Comparison of ENCODE assay signal across 10 mouse cellular contexts in genomic region chr2:158666071-158666800, GRCm38 (mm10). TPM values are rescaled to one million over a fixed set of nuclear protein-coding genes. Genes with fewer than 3 reads are reported as not detected.
DNase-seq lines count a peak whose midpoint lies in the region; ATAC-seq and TF ChIP-seq lines count a peak whose summit lies in the region.
"Had no signal": no experiment of that assay in that cellular context is flagged by ENCODE, and none has a peak within 500 bp of the region (broad histone marks: within the 10 kb centered on the region; RNA-seq: fewer than 3 reads in every experiment).

No protein-coding gene starts in this region.

- no peak overlapping the region for H3K9ac ChIP-seq in heart, embryonic 12.5 days
- H3K9ac ChIP-seq in heart, embryonic 11.5 days (ENCODE audit: low read depth, low read length), result no peak overlapping the region
- no peak overlapping the region for H3K9ac ChIP-seq in midbrain, postnatal 0 days (replicated peaks; ENCODE audit: low read length, poor library complexity, severe bottlenecking)

- no peak for TF ChIP-seq CTCF in midbrain, postnatal 0 days (IDR thresholded peaks at IDR 0.05)

- no peak overlapping the region for H3K4me3 ChIP-seq in heart, embryonic 12.5 days
- no peak overlapping the region for H3K4me3 ChIP-seq in heart, embryonic 11.5 days (ENCODE audit: low read depth, low read length)
- peak overlapping the region; percentile 79; the same call in 1 of the 2 replicates for H3K4me3 ChIP-seq in midbrain, postnatal 0 days (ENCODE audit: low read depth, low read length)

- H3K27me3 ChIP-seq in heart, embryonic 12.5 days (replicated peaks), result peaks cover 52% of the 10 kb centered on the region
- H3K27me3 ChIP-seq in heart, embryonic 11.5 days (ENCODE audit: control insufficient read depth, insufficient read depth, low read length), result peaks cover 35% of the 10 kb centered on the region
- no peaks in the 10 kb centered on the region for H3K27me3 ChIP-seq in midbrain, postnatal 0 days (ENCODE audit: insufficient read depth, low read length)

- H3K4me1 ChIP-seq in heart, embryonic 12.5 days (replicated peaks), result peaks cover 45% of the 10 kb centered on the region
- peaks cover 11% of the 10 kb centered on the region for H3K4me1 ChIP-seq in heart, embryonic 11.5 days (ENCODE audit: control insufficient read depth, insufficient read depth, low read length)
- H3K4me1 ChIP-seq in midbrain, postnatal 0 days (ENCODE audit: insufficient read depth, low read length), result peaks cover 21% of the 10 kb centered on the region

- peak overlapping the region; percentile 93; the same call in 1 of the 2 replicates for H3K4me2 ChIP-seq in heart, embryonic 12.5 days
- H3K4me2 ChIP-seq in heart, embryonic 11.5 days, result no peak overlapping the region; the same call in 1 of the 2 replicates
- peak overlapping the region; percentile 82 for H3K4me2 ChIP-seq in midbrain, postnatal 0 days (ENCODE audit: low read depth, low read length, poor library complexity, severe bottlenecking)

- H3K27ac ChIP-seq in heart, embryonic 12.5 days (ENCODE audit: poor library complexity, severe bottlenecking), result no peak overlapping the region; the same call in 1 of the 2 replicates
- no peak overlapping the region for H3K27ac ChIP-seq in heart, embryonic 11.5 days (ENCODE audit: low read depth, low read length)
- peak overlapping the region; percentile 74 for H3K27ac ChIP-seq in midbrain, postnatal 0 days (ENCODE audit: low read depth, low read length)

- 34% methylated on average over 13 of the region's 13 CpGs for WGBS in heart, embryonic 12.5 days
- 33% methylated on average over 13 of the region's 13 CpGs for WGBS in heart, embryonic 11.5 days (ENCODE audit: insufficient replicate concordance)
- 36% methylated on average over 13 of the region's 13 CpGs for WGBS in midbrain, postnatal 0 days

- no peaks in the 10 kb centered on the region for H3K36me3 ChIP-seq in heart, embryonic 12.5 days
- H3K36me3 ChIP-seq in heart, embryonic 11.5 days (ENCODE audit: control insufficient read depth, insufficient read depth, low read length), result no peaks in the 10 kb centered on the region
- H3K36me3 ChIP-seq in midbrain, postnatal 0 days (ENCODE audit: insufficient read depth, low read length), result no peaks in the 10 kb centered on the region
- H3K36me3 ChIP-seq: G1E had no signal

- intact Hi-C loops in gastrocnemius, postnatal 36 days (cut with DNase I), result loop anchor here (5.0 kb wide), 1 partner anchor 76 kb away; no protein-coding TSS in a partner anchor

- DNase-seq in midbrain, postnatal 0 days (ENCODE audit: low spot score), result no peak
- DNase-seq in gastrocnemius, postnatal 10 days, result no peak
- no peak for DNase-seq in cerebellum, postnatal 36 days
- DNase-seq in gastrocnemius, postnatal 36 days, result no peak

- ATAC-seq in heart, embryonic 12.5 days (ENCODE audit: insufficient number of reproducible peaks, low FRiP score), result no peak
- ATAC-seq in heart, embryonic 11.5 days (replicated peaks; ENCODE audit: insufficient number of reproducible peaks, low FRiP score, low TSS enrichment), result no peak
- peak; percentile 70 for ATAC-seq in activated CD4-positive, CD25-positive, alpha-beta regulatory T cell, adult 4 months
- peak; percentile 73 for ATAC-seq in inflammation-experienced regulatory T-cells, adult 6 months
- ATAC-seq in midbrain, postnatal 0 days (ENCODE audit: low FRiP score), result no peak

- H3K9me3 ChIP-seq in heart, embryonic 12.5 days (replicated peaks), result no peaks in the 10 kb centered on the region
- H3K9me3 ChIP-seq in heart, embryonic 11.5 days (replicated peaks; ENCODE audit: control insufficient read depth, low read length), result no peaks in the 10 kb centered on the region
- no peaks in the 10 kb centered on the region for H3K9me3 ChIP-seq in midbrain, postnatal 0 days (ENCODE audit: low read length)
- H3K9me3 ChIP-seq: G1E had no signal

RNA-seq across cellular contexts. Expression of gene Ppp1r16b, which starts 1.0 kb away (rescaled TPM):
- polyA plus RNA-seq in heart, embryonic 12.5 days (2016; fragmentation: Nextera tagmentation; extraction: Ambion mirVana), result 4.0 and 4.6 TPM in 2 replicates
- 4.5 TPM in 2 replicates for polyA plus RNA-seq in heart, embryonic 11.5 days (2014; fragmentation: Nextera tagmentation; extraction: Ambion mirVana)
- 100 to 1,000 TPM; 100 to 110 TPM for polyA plus RNA-seq in activated CD4-positive, CD25-positive, alpha-beta regulatory T cell, adult 4 months (2017; shearing (Covaris generic))
- polyA plus RNA-seq in inflammation-experienced regulatory T-cells, adult 6 months (2017; shearing (Covaris generic)), result 100 to 1,000 TPM; 106 to 120 (median 115) TPM
- 30.8 and 32.2 TPM in 2 replicates for total RNA-seq in midbrain, postnatal 0 days (2014; rRNA removed)
- 31.0 and 31.6 TPM in 2 replicates for polyA plus RNA-seq in midbrain, postnatal 0 days (2015; fragmentation: Nextera tagmentation; extraction: Ambion mirVana)
- total RNA-seq in gastrocnemius, postnatal 10 days (2021), result 1 to 10 TPM; 8.3 to 9.0 TPM
- total RNA-seq in gastrocnemius, postnatal 36 days (2021), result 1 to 10 TPM; 3.5 to 3.6 TPM
- polyA plus RNA-seq: G1E had no signal

RNA-seq across cellular contexts. Expression of gene Actr5, which starts 41.5 kb away (rescaled TPM):
- 10.1 and 11.1 TPM in 2 replicates for polyA plus RNA-seq in heart, embryonic 12.5 days (2016; fragmentation: Nextera tagmentation; extraction: Ambion mirVana)
- 8.7 and 8.8 TPM in 2 replicates for polyA plus RNA-seq in heart, embryonic 11.5 days (2014; fragmentation: Nextera tagmentation; extraction: Ambion mirVana)
- polyA plus RNA-seq in activated CD4-positive, CD25-positive, alpha-beta regulatory T cell, adult 4 months (2017; shearing (Covaris generic)), result 1 to 10 TPM; 3.1 to 3.2 TPM
- polyA plus RNA-seq in inflammation-experienced regulatory T-cells, adult 6 months (2017; shearing (Covaris generic)), result 1 to 10 TPM; 2.5 to 5.2 (median 2.8) TPM
- total RNA-seq in midbrain, postnatal 0 days (2014; rRNA removed), result 18.5 and 25.4 TPM in 2 replicates
- 8.8 and 10.6 TPM in 2 replicates for polyA plus RNA-seq in midbrain, postnatal 0 days (2015; fragmentation: Nextera tagmentation; extraction: Ambion mirVana)
- total RNA-seq in gastrocnemius, postnatal 10 days (2021), result 1 to 10 TPM; 4.1 to 6.2 TPM
- total RNA-seq in gastrocnemius, postnatal 36 days (2021), result 1 to 10 TPM; 2.4 to 3.6 TPM

RNA-seq across cellular contexts. Expression of gene Slc32a1, which starts 55.7 kb away (rescaled TPM):
- 0.08 TPM in 1 of 2 replicates, not detected in the other for polyA plus RNA-seq in heart, embryonic 12.5 days (2016; fragmentation: Nextera tagmentation; extraction: Ambion mirVana)
- 0.07 and 0.10 TPM in 2 replicates for polyA plus RNA-seq in heart, embryonic 11.5 days (2014; fragmentation: Nextera tagmentation; extraction: Ambion mirVana)
- polyA plus RNA-seq in activated CD4-positive, CD25-positive, alpha-beta regulatory T cell, adult 4 months (2017; shearing (Covaris generic)), result not detected
- polyA plus RNA-seq in inflammation-experienced regulatory T-cells, adult 6 months (2017; shearing (Covaris generic)), result not detected
- 53.9 and 63.6 TPM in 2 replicates for total RNA-seq in midbrain, postnatal 0 days (2014; rRNA removed)
- polyA plus RNA-seq in midbrain, postnatal 0 days (2015; fragmentation: Nextera tagmentation; extraction: Ambion mirVana), result 14.3 and 14.4 TPM in 2 replicates
- under 1 TPM in 1 of 2 experiments, not detected in 1; 0.11 TPM for total RNA-seq in gastrocnemius, postnatal 10 days (2021)
- not detected for total RNA-seq in gastrocnemius, postnatal 36 days (2021)
- total RNA-seq: G1E had no signal
- polyA plus RNA-seq: G1E; limb, embryonic 11.5 days had no signal

Comparison
In these comparisons a context has a peak if more than half of its experiments do, and no peak if none do; other contexts are left out.
1. ATAC-seq: peak in activated CD4-positive, CD25-positive, alpha-beta regulatory T cell, adult 4 months (single experiment) and inflammation-experienced regulatory T-cells, adult 6 months (single experiment); none in heart, embryonic 12.5 days (single experiment), heart, embryonic 11.5 days (single experiment) and midbrain, postnatal 0 days (single experiment).
2. RNA of gene Slc32a1, which starts 55.7 kb away (polyA plus RNA-seq): 14.3 to 14.4 TPM in midbrain, postnatal 0 days; 0.08 TPM in heart, embryonic 12.5 days, 0.07 to 0.10 TPM in heart, embryonic 11.5 days, not detected in activated CD4-positive, CD25-positive, alpha-beta regulatory T cell, adult 4 months and not detected in inflammation-experienced regulatory T-cells, adult 6 months; every median in the first group is over 10 times any median in the second.